Mouse (Mus musculus) activated CD4-positive, CD25-positive, alpha-beta regulatory T cell (primary cell): ENCODE data around the gene Rnf32. TPM values are rescaled to one million over a fixed set of nuclear protein-coding genes. Genes with fewer than 3 reads are reported as not detected.

Experiments used
- polyA plus RNA-seq, 2 experiments: library from polyadenylated mRNA; unstranded; fragments of 100-300 nt; shearing (Covaris generic); gene quantifications; one replicate each; pipeline ENCODE4 v1.2.1; 2017

The Rnf32 gene
- polyA plus RNA-seq = 1 to 10 TPM; 1.4 to 1.5 TPM

DNA sequence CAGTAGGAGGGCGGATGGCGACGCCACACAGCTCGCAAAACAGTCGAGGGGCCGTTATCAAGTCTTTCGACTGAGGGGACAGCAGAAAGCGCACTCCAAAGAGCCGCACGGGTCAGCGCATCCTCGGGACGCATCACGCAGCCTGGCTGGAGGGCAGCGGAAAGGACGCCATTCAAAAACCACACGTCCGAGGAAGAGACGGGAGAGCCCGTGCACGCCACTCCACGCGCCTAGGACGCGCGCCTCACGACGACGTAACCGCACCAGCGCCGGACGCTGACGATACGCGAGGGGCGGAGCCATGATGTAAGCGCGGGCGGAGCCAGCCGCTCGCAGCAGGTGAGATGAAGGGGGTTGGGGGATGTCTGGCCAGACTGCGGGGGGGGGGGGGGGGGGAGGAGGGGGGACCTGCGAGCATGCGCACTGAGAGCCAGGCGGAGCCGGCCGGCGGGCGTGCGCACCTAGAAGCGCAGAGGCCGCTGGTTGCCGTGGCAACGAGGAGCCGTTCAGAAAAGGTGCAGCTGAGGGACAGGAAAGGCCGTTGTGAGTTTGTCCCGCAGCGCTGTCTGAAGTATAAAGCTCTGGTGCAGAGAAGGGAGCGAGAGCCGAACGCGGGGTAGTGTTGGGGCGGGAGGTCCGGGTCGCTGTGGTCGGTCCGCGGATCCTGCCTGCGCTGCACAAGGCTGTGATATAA, at the start of gene Rnf32:
Gene Rnf32, plus strand, starts transcription at position 423 of the 694 bp plus-strand sequence.

Other genes with a start within 250 kb of the Rnf32 start
- gene Lmbr1, start 182.4 kb downstream of the Rnf32 start, polyA plus RNA-seq = 1 to 10 TPM; 1.3 to 3.7 TPM
- gene Nom1, start 238.7 kb downstream of the Rnf32 start, polyA plus RNA-seq = 10 to 100 TPM; 25.0 to 32.5 TPM